Mouse (Mus musculus) hindbrain, postnatal 0 days (tissue): ENCODE measurements at regions not wholly inside any gene's neighbourhood (a gene's known extent, or its start where the extent isn't known, plus 50 kb on each side); places are given as distances from the start of the nearest gene placed in this dataset.
A peak's percentile ranks its signal among the peaks of the same experiment; 100 is the strongest.

ENCODE experiments used
- ATAC-seq: fragments of 200-750 bp; cut with Nextera tagmentation; 2 replicates; pipeline ENCODE4 v1.8.0; 2017; ENCODE audit warnings: mild to moderate bottlenecking, moderate TSS enrichment, moderate library complexity
- DNase-seq: peaks from one replicate; pipeline ENCODE4 v3.0.0-alpha.2; 2015; ENCODE audit warnings: low spot score
- H3K27ac ChIP-seq: fragments of 300-500 bp; sonication (generic); 2 replicates; pipeline ENCODE4 v1.5.1; 2014; ENCODE audit warnings: mild to moderate bottlenecking
- H3K27me3 ChIP-seq: fragments of 300-500 bp; sonication (generic); 2 replicates; pipeline ENCODE4 v1.6.1; 2014; ENCODE audit warnings: low read length, mixed read lengths; ENCODE audit not compliant: insufficient read depth
- H3K36me3 ChIP-seq: fragments of 300-500 bp; sonication (generic); 2 replicates; pipeline ENCODE4 v1.6.1; 2014; ENCODE audit warnings: low read length, mixed read lengths; ENCODE audit not compliant: insufficient read depth
- H3K4me1 ChIP-seq: fragments of 300-500 bp; sonication (generic); 2 replicates; pipeline ENCODE4 v1.6.1; 2014; ENCODE audit warnings: antibody characterized with exemption, low read length, mixed read lengths; ENCODE audit not compliant: insufficient read depth
- H3K4me2 ChIP-seq: fragments of 300-500 bp; sonication (generic); 2 replicates; pipeline ENCODE4 v1.6.1; 2014; ENCODE audit warnings: low read depth, mild to moderate bottlenecking, low read length, moderate library complexity, mixed read lengths
- H3K4me3 ChIP-seq: fragments of 300-500 bp; sonication (generic); 2 replicates; pipeline ENCODE4 v1.5.1; 2014; ENCODE audit warnings: low read length
- H3K9ac ChIP-seq: fragments of 300-500 bp; sonication (generic); replicated peaks from 2 replicates; pipeline ENCODE4 v1.6.1; 2014; ENCODE audit warnings: mild to moderate bottlenecking, low read length, moderate library complexity, mixed read lengths
- H3K9me3 ChIP-seq: fragments of 300-500 bp; sonication (generic); 2 replicates; pipeline ENCODE4 v1.6.1; 2016; ENCODE audit warnings: low read length, mixed read lengths
- CTCF ChIP-seq: IDR thresholded peaks from 2 replicates; pipeline ENCODE4 v1.5.1; 2016; ENCODE audit warnings: antibody characterized with exemption, control low read depth, low read depth
- WGBS: fragments of 180-500 bp; shearing (Covaris S2); extraction: QIAGEN DNeasy Blood & Tissue Kit; methylation state at CpG from one replicate; pipeline ENCODE4 v1.1.7; 2014; 5-methylcytosine and 5-hydroxymethylcytosine counted together

DNA sequence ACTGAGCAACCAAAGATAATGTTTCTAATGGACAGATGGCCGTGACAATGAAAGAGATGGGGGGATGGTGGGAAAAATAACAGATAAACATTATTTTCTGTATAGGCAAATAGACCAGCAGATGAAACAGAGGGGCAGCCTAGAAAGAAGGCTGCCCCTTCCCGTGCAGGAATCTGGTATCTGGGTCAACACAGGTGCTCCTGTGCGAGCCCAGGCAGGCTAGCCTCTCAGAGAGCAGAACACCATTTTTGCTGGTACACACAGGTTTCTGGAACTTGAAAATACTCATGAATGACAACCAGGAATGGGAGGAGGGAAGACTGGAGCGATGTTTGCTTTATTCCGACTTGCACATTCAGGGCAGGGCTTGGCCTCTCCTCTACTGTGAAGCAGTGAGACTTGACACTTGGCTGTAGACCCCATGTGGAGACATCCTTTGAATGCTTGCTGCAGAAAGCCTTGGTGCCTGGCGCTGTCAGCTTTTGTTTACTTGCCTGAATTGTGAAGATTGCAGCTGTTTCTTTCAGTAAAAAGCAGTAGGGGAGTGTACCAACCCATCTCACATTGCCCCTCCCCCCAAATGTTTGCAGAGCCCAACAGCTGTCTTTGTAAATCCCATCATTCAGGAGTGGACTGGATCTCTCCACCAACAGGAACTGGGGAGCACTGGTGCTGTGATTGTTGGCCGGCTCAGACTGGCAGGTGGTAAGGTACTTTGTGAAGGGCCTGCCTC, 172.5 kb downstream of the Gm5426 start:
- H3K36me3 ChIP-seq = no peaks in the 10 kb centered on the region
- H3K4me3 ChIP-seq = no peak overlapping the region
- TF ChIP-seq CTCF = no peak
- ATAC-seq (peak; percentile 94), DNase-seq (peak; percentile 84)
- H3K9ac ChIP-seq = no peak overlapping the region
- WGBS = 15% methylated on average over 7 of the region's 7 CpGs
- no peak overlapping the region for H3K4me2 ChIP-seq
- H3K27ac ChIP-seq = peak overlapping the region; percentile 7; the same call in 1 of the 2 replicates
- H3K9me3 ChIP-seq = no peaks in the 10 kb centered on the region; the same call in 1 of the 2 replicates
- no peaks in the 10 kb centered on the region for H3K27me3 ChIP-seq
- H3K4me1 ChIP-seq = peaks cover 11% of the 10 kb centered on the region; the same call in 1 of the 2 replicates

DNA sequence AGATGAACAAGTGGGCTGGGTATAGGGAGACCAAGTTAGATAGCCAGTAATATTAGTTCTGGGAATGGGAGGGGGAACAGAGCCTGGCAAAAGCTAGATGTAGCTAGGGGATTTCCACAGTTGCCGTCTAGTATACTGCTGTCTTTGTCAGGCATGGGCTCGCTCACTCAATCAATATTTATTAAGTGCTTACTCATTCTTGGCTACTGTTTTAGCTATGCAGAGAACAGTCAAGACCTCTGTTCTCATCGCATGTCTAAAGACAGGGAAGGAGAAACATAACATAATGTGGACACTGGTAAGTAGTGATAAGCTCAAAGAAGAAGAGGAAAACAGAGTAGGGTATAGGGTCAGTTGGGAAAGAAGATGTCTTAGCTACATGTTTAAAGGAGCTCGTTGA, 173.4 kb downstream of the Gm5426 start:
- no peak overlapping the region for H3K4me2 ChIP-seq
- DNase-seq (no peak), ATAC-seq (no peak)
- H3K4me3 ChIP-seq = no peak overlapping the region
- H3K9me3 ChIP-seq = no peaks in the 10 kb centered on the region; the same call in 1 of the 2 replicates
- H3K27ac ChIP-seq = no peak overlapping the region; the same call in 1 of the 2 replicates
- no peaks in the 10 kb centered on the region for H3K36me3 ChIP-seq
- 58% methylated on average over 4 of the region's 4 CpGs for WGBS
- no peak for TF ChIP-seq CTCF
- H3K4me1 ChIP-seq = peaks cover 11% of the 10 kb centered on the region; the same call in 1 of the 2 replicates
- no peak overlapping the region for H3K9ac ChIP-seq
- H3K27me3 ChIP-seq = no peaks in the 10 kb centered on the region

DNA sequence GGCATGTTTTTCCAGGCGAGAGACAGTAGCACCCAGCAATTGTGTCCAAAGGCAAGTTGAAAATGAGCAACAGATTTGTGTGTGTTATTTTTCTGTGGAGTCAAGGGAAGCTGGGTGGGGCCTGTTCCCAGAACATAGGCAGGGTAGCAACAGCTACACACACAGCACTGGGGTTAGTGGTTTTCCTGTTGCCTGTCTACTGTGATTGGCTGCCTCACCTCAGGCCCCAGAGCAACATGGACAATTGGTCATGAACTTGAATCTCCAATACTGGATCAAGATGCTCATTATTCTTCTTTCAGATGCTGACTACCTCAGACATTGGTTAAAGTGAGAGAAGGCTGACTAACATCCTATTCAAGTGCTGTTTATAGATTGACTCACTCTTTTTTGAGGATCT, 188.9 kb downstream of the Gm5426 start:
- H3K4me1 ChIP-seq = no peaks in the 10 kb centered on the region
- no peaks in the 10 kb centered on the region for H3K27me3 ChIP-seq
- no peak overlapping the region for H3K9ac ChIP-seq
- H3K4me3 ChIP-seq = no peak overlapping the region
- no peak overlapping the region for H3K27ac ChIP-seq
- DNase-seq = no peak
- ATAC-seq = no peak
- 92% methylated on average over 1 of the region's 1 CpGs for WGBS
- no peak for TF ChIP-seq CTCF
- no peaks in the 10 kb centered on the region for H3K9me3 ChIP-seq
- H3K36me3 ChIP-seq = no peaks in the 10 kb centered on the region
- H3K4me2 ChIP-seq = no peak overlapping the region

DNA sequence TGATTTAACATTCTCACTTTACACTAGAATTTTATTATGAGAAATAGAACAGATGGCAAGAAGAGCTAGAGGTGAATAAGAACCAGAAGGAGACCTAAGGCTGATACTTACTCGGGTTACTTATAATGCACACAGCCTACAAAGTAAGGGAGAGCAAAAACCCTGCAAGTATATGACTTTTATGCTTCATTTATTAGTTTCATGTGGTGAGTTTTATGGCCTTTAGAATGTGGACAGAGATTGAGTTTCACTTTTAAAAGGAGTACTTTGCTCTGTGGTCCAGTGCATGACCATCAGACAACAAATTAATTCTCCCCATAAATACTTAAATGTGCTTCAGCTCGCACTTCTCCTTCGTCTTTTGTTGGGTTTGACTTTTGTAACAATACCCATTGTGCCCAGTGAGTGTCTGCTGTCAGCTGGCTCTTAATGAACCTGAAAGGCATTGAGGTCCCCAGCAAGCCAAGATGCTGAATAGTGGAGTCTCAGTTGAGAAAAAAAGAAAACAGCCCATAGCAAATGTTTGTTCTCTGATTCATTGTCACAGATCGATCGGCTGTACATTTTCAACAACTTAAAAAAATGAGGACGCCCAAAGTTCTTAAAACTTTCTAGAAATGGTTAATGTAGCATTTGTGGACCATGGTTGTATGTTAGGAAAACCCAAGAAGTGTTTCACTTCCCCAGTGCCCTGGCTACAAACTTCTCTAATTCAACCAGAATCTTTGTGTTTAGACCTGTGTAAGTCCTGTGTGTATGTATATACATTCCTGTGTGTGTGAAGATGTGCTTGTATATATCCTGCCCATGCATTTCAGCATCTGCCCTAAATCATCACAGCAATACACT, 194.5 kb downstream of the Gm5426 start:
- no peak for TF ChIP-seq CTCF

DNA sequence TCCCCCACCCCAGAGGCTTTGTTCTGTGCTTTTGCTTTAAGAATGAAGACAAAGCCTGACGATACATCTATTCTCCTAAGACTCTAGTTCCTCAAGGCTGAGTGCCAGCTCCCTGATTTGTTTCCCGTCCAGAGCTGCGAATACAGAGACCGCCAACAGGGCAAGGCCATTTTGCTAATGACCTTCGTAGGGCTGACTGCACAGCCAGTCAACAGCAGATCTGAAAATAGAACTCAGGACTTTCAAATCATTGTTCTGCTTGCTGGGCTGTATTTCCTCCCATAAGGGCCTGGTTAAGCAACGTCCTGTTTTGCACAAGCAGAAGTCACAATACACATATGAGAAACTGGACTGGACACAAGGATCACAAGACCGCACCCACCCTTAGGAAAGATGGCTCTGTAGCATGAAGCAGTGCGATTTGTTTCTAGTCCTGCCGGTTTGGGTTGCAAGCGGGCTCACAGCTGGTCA, 196.4 kb downstream of the Gm5426 start:
- ATAC-seq = no peak

More for the DNA sequence above, 194.5 kb downstream of the Gm5426 start:
- Histone ChIP-seq H3K4me3 (no peak overlapping the region), H3K9me3 (no peaks in the 10 kb centered on the region), H3K4me2 (no peak overlapping the region), H3K36me3 (no peaks in the 10 kb centered on the region), H3K27me3 (no peaks in the 10 kb centered on the region), H3K4me1 (no peaks in the 10 kb centered on the region; the same call in 1 of the 2 replicates), H3K9ac (no peak overlapping the region), H3K27ac (no peak overlapping the region)
- DNase-seq (no peak), ATAC-seq (no peak)
- 35% methylated on average over 6 of the region's 6 CpGs for WGBS

DNA sequence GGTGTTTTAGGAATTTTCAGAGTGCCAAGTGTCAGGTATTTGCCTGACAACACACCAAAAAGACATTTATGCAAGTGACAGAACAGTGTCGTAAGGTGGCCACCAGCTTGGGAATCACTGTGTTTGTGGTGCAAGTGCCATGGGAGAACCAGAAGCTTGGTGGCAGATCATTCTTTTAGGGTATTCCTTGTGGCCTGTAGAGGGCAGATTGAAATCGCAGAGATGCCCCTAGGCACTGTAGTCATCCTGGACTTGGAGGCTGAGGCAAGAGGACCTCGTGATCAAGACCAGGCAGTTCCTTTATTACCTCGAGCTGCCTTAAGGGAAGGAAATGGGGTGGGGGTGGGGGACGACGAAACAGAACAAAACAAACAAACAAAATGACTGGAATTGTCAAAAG, 196.8 kb downstream of the Gm5426 start:
- H3K27me3 ChIP-seq = no peaks in the 10 kb centered on the region
- ATAC-seq = peak; percentile 29; the same call in 1 of the 2 replicates
- H3K9ac ChIP-seq = no peak overlapping the region
- no peaks in the 10 kb centered on the region for H3K9me3 ChIP-seq
- H3K4me3 ChIP-seq = no peak overlapping the region
- peak; percentile 32; the same call in 1 of the 2 replicates for TF ChIP-seq CTCF
- no peaks in the 10 kb centered on the region; the same call in 1 of the 2 replicates for H3K4me1 ChIP-seq
- peak; percentile 27 for DNase-seq
- H3K4me2 ChIP-seq = no peak overlapping the region
- no peak overlapping the region for H3K27ac ChIP-seq
- no peaks in the 10 kb centered on the region for H3K36me3 ChIP-seq
- WGBS = 84% methylated on average over 6 of the region's 6 CpGs

More for the DNA sequence above, 196.4 kb downstream of the Gm5426 start:
- Histone ChIP-seq H3K36me3 (no peaks in the 10 kb centered on the region), H3K9me3 (no peaks in the 10 kb centered on the region), H3K27me3 (no peaks in the 10 kb centered on the region), H3K4me3 (no peak overlapping the region), H3K9ac (no peak overlapping the region), H3K4me1 (no peaks in the 10 kb centered on the region; the same call in 1 of the 2 replicates), H3K4me2 (no peak overlapping the region), H3K27ac (0 out of 2 replicates have a peak overlapping the region, but pooled peaks have one; percentile 15)
- 52% methylated on average over 10 of the region's 10 CpGs for WGBS
- no peak for TF ChIP-seq CTCF
- DNase-seq = peak; percentile 44
